Mouse (Mus musculus): Measurements from ENCODE around the gene Pip4k2c. TPM values are rescaled to one million over a fixed set of nuclear protein-coding genes. Genes with fewer than 3 reads are reported as not detected.
"Not testable (repeated sequence)": the region's sequence is repeated elsewhere in the genome, so short reads cannot be mapped to it uniquely, and the experiment has no call there.

Gene Pip4k2c
- total and polyA plus RNA-seq, 3 experiments = 22.5 to 47.8 (median 41.6) TPM

DNA sequence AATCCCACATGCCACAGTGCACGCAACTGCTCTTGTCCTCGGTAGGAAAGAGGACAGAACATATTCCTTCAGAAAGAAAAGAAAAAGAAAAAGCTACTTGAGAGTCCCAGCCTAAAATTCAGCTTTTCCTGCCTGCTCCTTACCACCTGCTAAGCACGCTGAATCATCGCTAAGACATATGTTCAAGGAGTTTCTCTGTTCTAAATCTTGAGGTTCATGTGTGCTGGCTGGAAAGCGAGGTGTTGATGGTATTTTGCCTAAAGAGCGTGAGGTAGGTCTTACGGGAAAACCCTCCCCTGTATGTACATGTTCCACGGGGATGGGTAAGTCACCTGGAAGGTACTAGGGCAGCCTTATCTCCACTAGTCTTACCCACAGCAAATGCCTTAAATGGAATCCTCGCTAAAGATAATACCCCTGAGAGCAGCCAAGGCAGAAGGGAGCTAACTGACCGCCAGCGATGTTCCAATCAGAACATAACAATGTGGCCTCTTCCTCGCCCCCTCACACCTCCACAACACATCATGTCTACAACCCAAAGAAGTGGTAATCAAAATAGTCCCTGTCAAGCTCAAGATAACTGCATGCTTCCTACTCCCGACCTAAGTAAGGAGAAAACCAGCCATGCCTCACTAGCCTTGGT, 1.3 kb downstream of the Pip4k2c start:
- DNase-seq = no peak

DNA sequence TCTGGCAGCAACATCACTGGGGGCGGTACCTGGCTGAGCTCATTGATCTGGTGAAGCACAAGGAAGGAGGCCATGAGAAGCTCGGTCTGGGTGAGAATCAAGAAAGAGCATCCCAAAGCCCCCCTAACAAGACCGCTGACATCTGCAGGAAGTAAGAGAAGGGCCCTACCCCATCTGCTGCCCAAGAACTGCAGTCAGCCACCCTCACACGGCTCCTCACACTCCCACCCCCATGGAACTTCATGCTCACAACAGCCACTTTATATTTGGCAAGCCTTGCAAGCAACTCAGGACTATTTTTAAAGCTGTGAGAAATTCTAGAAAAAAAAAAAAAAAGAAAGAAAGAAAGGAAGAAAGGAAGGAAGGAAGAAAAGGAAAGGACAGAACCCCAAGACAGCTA, 2.5 kb downstream of the Pip4k2c start:
- DNase-seq = no peak

DNA sequence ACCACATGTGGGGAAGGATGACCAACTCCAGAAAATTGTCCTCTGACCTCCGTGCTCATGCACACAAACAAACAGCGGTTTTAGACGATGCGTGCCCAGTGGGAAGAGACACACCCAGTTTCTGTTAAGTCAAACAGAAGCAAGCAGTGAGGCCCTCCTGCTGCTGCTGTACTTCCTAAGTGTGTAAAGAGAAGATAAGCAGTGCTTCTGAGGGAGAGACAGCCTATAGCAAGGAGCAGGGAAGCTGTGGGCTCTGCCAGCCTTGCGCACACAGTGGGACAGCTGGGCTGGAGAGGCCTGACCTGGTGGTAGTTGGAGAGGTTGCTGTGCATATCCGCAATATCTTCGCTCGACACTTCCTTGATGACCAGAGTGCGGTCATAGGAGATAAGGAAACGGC, 6.0 kb downstream of the Pip4k2c start:
- no peak for DNase-seq

DNA sequence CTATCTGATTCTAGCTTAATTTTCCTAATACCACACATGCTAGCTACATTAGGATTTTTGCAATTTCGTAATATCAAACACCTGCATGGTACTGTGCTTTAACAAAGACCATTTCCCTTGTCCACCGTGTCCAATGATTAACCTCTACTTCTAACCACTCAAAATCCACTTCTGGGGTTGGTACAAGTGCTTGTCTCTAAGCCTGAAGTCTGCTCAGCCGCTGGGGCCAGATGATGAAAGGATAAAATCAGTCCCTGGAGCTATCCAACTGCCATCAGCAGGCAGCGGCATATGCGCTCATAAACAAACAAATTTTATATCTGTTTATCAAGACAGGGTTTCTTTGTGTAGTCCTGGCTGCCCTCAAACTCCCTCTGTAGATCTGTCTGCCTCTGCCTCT, 6.8 kb downstream of the Pip4k2c start:
- DNase-seq = no peak

DNA sequence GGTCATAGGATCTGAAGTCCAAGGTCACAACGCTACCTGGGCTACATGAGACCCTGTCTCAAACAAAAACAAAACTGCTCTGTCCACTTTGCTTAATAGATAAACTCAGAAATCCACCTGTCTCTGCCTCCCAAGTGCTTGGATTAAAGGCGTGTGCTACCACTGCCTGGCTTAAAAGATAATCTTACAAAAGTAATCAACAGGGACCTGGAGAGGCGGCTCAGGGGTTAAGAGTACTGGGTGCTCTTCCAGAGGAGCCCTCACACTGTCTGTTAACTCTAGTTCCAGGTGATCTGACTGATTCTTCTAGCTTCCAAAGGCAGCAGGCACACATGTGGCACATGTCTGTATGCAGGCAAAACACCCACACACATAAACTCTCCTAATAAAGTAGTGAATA, 8.3 kb downstream of the Pip4k2c start:
- DNase-seq = no peak

DNA sequence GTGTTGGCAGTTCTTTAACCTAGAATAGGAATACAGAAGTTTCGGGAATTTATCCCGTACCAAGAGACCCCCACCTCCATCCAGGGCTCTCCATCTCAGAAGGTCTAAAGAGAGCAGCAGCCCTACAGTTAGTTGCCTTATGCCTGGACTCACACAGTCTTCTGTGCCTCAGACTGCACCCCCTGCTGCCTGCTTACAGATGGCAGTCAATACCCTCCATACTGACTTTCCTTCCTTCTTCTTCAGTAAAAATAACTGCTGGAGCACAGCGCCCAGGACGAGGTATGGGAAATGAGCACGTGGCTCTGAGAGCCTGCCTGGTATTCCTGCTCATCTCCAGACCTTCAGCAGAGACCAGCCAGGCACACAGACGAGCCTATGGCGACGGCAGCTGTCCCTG, 11.1 kb downstream of the Pip4k2c start:
- DNase-seq = no peak

DNA sequence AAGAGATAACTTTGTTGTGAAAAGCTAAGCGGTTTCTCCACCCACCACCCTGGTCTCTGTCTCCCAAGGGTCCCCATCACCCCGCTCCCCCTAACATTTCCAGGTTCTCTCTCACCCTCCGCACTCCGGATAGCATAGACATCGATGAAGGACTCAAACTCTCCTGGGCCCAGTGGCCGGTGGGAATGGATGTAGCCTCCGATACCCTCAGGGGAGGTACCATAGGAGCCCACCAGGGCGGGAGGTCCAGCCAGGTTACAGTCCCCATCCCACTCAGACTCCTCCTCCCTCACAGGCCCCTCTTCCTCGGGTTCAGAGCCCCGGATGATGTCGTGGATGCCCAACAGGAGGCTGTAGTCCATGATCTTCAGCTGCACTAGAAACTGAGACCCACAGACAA, 11.9 kb downstream of the Pip4k2c start:
- no peak for DNase-seq

DNA sequence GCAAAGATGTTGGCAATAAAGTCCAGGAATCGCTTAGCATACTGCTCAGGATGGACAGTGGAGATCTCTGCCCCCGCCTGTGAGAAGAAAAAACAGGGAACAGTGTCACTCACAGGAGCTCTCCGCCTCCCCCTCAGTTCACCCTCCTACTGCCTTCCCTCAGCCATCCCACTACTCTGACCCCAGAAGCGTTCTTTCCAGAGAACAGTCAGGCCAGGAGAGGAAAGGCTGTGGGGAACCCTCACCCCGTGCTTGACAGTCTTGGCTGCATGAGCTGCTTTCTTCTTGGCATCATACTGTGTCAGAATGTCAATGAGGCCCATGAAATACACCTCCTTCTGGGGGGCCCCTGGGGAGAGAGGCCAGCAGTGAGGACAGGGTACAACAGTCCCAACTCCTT, 12.3 kb downstream of the Pip4k2c start:
- DNase-seq = no peak

DNA sequence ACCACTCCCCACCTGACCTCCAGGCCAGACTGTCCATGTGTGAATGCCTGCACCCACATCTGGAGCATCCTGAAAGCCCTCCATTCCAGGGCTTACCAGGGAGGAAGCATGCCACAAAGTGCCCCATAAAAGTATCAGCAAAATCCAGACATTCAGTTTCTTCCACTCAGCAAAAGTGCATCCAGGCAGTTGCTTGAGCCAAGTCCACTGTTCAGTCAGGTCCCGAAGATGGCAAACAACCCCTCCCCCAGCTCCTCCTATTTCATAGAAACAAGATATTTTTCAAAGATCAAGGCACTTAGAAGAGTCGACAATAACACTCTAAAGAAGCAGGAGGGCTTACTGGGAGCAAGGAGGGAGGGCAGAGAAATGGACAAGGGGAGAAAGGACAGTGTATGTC, 12.9 kb downstream of the Pip4k2c start:
- DNase-seq = no peak

DNA sequence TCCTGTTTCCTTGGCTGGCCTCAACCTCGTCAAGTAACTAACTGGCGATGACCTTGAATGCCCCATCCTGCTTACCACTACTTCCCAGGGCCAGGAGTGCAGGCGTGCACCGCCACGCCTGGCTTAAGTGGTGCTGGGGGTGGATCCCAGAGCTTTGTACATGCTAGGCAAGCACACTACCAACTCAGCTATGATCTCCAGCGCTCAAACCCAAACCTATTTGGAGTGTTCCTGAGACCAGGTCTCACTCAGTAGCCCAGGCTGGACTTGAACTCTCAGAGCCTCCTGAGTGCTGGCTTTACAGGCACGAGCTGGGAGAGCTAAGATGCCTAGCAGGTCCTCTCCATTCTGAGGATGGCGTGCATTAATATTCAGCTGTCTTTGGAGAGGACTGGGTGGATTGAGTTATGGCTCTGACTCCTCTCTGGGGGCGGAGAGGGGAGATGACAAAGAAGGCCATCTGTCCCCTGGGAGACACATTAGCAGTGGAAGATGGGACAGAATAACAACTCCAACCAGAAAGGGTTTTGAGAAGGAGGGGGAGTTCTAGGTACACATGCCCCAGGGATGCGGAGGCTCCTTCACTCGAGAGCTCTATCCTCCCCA, 13.8 kb downstream of the Pip4k2c start:
- no peak for DNase-seq

DNA sequence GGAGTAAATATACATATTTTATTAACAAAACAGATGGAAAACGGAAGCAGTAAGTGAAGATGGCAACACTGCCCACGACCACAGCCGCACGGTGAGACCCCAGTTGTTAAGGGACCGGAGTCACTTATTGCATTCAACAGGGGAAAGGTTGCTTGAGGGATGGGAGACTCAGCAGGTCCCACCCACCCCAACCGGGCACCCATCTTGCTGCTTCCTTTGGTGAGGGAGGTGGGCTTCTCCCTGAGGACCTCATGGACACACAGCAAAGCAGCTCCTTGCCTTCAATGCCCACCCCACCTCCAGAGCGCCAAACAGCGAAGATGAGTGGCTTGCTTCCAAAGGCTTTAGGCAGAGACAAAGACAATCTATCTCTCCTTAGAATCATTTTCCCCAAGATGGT, 14.3 kb downstream of the Pip4k2c start:
- DNase-seq = no peak

DNA sequence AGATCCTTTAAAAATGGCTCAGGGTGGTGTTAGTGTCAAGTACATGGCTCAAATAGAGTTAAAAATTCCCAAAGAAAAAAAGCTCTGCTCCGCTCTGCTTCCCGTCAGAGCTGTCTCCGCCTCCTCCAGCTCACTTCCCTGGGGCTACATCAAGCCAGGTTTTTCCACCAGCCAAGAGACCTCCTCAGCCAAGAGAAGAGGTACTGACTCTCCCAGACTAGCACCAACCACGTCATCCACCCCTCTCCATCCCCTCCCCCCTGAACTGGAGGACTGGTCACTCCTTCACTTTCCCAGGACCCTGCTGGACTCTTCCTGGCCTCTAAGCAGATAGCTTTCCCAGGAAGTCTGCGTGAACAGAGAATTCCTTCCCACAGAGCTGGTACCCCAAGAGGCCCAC, 15.0 kb downstream of the Pip4k2c start:
- DNase-seq = peak; percentile 67

DNA sequence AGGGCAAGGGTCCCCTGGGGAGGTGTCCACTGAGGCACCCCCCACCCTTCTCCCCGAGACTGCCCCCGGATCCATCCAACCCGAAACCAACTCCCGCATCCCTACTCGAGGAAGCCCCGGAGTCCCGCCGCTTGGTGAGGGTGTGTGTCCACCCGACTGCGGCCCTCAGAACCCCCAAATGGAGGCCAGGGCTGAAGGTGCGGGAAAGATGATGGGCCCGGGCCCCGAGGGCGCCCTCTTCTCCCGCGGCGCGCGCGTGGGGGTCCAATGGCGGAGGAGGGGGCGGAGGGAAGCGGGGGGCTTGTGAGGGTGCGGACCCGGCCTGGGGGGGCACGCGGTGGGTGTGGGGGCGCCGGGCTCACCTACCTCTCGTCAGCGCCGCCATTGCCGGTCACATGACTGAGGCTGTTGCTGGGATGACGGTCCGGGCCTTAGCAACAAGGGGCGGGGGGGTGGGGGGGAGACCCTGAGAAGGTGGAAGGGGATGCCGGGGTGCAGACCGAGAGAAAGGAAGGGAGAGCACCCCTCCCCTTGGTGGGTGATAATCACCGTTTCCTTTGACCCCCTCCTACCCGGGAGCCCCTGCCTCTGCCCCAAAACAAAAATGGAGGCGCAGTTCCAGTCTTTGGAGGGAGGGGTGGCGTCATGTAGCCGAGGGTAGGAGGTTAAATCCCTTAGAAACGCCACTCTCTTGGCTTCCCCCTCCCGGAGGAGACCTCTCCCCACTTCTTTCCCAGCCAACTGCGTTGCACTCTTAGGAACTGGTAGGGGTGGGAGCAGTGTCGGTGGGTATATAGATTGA, 15.9 kb downstream of the Pip4k2c start, which contains the start of gene Dtx3:
Dtx3 (minus strand) TSS at position 401 of the 802 bp plus-strand sequence.
- peak; percentile 64 for DNase-seq

DNA sequence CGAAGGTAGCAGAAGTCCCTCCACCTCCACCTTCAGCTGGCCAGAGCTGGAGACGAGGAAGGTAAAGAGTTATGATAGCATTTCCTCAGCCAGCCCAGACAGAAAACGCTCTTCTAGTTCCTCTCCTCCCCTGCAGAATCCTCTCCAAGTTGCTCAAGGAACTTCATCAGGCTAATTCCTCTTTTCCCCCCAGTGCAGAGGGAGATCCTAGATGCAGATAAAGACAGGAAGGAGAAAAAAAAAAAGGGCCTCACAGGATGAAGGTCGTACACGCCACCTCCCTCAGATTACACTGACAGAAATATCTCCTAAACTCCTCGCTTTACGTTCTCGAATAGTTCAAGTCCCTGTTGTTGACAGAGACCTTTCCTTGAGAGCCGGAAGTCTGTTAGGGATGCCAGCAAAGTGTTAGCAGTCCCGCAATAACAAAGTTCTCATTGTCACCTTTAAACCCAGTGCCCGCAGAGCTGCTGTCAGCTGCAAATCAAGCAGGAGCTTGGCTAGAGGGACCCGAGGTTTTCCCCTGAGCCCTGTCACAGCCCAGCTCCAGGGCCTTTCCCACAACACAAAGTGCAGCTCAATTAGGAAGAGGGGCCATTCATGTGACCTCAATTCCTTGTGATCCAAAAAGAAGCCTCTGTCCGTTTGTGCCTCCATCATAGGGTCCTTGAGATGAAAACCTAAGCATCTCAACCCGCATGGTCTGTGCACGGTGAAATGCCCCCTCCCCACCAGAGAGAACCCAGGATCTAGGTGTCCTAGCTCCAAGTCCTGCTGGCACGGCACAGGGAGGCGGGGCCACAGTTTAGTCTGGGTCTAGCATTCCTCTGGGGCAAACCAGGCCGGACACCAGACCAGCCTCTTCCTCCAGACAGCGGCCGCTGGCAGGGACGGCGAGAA, 16.7 kb downstream of the Pip4k2c start:
- peak; percentile 84 for DNase-seq

DNA sequence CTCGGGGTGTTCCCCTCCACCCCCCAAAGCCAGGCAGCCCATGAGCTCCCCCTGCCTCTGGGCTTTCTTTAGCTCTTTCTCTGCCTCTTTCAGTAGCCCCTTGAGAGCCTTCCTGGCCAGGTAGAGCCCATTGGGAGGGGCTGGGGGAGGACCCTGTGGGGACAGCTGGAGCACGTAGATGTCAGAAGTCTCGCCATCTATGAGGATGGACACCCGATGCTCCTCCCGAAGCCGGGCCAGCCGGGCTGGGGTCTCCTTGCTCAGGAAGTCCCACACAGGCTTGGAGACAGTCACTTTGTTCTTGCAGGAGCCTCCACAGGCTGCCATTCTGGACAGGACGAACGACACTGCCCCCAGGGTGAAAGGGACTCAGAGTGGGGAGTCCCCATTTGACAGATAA, 18.4 kb downstream of the Pip4k2c start:
- no peak for DNase-seq

DNA sequence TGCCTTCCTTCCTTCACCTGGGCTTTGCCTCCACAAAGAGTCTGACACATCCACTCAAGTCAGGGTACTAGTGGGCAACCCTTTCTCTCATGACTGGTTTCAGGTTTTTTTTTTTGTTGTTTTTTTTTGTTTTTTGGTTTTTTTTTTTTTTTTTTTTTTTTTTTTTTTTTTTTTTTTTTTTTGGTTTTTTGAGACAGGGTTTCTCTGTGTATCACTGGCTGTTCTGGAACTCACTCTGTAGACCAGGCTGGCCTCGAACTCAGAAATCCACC, 19.4 kb downstream of the Pip4k2c start:
- not testable (repeated sequence) for DNase-seq

DNA sequence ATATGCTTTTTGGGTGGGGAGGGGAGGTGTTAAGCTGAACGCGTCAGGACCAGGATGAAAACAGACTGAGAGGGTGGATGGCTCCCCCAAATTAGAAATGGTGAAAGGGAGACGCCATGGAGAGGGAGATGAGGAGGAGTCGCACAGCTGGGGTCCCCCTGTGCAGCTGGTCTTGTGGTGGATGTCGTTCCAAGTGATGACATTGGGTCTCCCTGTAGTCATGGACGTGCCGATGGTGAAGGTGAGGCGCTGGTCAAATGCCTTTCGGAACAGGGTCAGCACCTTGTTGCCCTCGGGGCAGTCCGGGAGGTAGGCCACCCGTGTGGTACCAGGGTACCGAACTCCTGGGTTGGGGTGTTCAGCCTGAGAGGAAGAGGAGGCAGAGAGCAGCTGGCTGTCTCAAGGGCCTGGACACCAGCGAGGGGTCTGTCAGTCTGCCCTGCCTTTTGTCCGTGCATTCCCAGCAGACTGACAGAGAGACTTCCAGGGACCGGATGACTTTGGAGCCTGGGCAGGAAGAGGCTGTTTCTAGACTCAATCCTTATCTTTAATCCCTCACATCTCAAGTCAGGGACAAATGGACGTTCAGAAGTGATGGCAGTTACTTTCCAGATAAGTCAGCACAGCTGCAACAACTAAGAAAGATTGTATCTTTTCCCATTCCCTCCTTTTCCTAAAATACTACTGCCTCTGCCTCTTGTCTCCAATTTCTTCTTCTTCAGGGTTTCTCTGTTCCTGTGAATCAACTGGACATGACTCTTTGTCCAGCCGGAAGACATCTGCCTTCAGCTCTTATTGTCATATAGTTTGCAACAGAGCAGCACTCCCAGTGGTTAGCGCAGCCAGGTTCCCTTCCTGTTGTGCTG, 20.0 kb downstream of the Pip4k2c start:
- no peak for DNase-seq

DNA sequence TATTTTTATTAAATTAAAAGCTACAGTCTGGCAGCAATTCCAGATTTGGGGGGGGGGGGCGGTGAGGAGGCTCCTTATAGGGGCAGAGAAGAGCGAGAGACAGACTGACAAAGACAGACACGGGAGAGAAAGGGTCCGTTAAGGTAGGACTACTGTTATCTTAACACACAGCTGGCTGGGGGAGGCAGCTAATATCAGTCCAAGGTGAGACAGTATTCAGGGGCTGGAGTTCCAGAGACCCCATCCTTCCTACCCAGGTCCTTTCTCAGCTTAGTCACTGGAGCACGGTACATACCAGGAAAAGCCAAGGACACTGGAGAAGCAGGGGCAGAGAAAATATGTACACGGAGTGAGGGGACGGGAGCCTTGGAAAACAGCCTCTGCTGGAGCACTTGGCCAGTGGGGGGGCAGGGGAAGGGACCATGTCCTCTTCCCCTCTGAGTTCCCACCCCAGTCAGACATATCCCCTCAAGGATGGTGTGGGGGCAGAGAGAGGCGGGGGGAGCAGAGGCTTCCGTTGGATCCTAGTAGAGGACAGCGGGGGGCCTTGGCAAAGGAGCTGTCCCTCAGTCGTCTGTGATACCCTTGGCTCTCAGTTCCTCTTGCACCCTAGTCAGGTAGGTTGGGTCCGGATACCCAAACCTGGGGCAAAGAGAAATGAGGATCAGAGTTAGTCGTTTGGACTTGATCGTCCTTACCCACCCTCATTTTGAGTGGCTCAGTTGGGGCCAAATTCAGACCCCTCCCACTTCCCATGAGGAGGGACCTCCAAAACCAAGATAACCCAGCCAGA, 20.8 kb downstream of the Pip4k2c start:
- DNase-seq = no peak

DNA sequence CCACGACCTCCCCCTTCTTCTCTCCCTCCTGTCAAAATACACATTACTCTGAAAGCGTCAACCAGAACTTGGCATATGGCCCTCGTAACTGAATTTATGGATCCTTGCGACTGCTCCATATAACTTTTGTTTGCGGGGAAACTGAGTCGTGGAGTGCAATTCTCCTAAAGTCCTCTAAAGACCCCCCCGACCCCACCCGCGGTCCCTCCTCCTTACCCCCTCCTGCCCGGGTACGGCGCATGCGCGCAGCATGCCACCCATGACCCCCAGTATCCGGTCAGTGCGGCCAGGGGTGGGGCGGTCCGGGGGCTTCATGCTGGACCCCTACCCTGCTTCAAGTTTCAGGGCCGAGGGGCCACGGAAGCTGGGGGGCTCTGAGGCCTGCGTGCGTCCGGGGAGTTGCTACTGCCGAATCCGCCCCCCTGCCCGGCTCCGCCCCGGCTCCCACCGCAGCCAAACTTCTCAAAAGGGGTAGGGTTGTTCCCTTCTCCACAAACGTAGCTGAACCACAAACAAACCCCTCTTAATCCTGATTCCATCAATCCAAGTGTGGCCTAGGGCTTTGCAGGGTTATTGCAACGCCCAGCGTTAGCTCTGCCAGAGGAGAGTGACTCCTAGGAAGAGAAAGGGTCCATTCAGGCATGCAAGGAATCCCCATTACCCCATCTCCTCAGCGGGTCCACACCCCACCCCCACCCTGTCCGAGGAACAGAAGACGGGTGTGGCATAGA, 21.6 kb downstream of the Pip4k2c start, which contains the start of gene Arhgef25:
Arhgef25 (minus strand) TSS at position 433 of the 731 bp plus-strand sequence.
- peak; percentile 66 for DNase-seq

DNA sequence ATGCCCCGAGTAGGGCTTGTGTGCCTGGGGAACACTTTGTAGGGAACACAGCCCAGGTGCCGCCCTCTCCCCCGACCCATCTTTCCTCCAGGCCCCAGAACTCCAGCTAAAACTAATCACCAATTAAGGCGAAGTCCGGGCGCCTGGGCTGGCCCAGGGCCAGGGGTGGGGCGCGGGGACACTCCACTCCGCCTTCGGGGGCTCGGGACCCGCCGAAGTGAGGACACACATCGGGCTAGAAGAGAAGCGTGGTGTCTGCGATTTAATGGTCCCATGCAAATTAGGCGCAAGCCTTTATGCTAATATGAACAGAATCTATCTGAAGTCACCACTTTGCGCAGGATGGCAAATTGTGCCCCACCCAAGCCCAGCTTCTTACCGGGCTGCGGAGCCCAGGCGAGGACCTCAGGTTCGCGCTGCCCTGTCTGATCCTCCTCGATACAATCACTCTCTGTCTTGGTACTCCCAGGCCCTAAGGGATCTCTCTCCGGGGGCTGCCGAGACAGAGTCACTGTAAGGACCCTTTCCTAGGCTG, 22.2 kb downstream of the Pip4k2c start:
- DNase-seq = no peak
